Mouse (Mus musculus): ENCODE results near the gene Ccdc157.

Gene Ccdc157

DNA sequence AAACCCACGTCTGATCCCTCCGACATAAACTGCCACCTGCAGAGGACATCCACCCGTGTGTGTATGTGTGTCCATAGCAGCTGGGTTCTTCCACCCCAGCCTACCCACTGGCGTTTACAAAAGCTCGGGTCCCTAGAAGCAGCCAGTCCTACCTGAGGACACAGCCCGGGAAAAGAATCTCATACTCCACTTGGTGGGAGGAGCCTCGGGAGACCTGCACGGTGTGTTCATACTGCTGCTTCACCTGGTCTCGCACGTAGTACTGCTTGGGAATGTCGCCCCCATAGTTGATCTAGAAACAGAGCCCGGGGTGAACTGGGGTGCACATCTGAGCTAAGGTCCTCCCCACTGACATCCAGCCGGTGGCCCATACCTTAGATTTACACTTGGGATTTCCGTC, 56.6 kb downstream of the Ccdc157 start:
- DNase-seq (ENCODE audit: low read depth, low spot score), result no peak

DNA sequence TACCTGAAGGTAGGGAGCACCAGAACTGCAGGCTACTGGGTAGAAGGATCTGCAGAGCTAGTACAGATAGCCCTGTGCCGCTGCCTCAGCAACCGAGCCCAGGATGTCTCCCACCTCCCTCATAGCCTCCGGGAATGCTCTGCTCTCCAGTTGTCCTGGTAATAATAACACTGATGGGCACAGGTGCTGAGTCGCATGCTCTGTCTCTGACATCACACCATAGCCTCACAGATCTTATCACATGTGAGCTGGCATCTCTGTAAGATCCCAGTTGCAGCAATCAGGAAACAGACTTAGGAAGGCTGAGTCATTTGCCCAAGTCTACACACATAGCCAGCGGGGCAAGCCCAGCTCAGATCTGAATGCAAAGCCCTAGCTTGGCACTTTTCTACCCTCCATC, 58.2 kb downstream of the Ccdc157 start:
- DNase-seq (ENCODE audit: low read depth, low spot score), result no peak

DNA sequence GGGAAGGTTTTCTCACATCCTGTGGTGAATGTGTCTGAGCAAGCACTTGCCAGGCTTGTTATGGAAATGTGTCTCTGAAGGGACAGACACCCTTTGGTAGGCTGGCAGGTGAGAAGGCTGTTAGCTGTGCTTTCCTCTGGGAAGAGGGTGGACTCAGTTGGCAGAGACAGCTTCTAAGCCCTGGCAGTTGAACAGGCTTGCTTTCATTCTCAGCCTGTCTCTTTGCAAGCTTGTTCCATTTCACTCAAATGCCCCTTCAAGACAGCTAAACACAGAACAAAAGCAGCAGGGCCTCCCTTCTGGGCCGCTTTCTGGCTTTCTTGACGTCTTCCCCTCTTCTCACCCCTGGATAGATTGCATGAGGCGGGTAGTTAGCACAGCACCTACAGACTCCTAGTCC, 60.6 kb downstream of the Ccdc157 start:
- no peak for DNase-seq (ENCODE audit: low read depth, low spot score)

DNA sequence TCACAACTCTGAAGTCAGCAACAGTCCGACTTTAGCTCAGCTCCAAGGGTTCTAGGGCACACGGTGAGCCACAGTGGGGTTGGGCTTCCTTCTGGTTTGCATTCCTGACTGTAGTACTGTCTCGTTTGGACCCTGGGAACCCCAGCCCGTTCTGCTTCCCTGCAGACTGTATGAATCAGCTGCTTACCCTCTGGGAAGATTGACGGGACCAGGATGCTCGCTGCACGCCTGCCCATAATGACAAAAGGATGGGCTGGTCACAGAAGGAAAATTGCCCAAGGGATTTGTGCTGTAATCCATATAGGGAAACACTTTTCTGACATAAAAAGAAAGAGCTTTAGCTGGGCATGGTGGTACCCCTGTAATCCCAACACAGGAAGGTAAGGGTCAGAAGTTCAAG, 61.3 kb downstream of the Ccdc157 start:
- DNase-seq (ENCODE audit: low read depth, low spot score), result no peak

DNA sequence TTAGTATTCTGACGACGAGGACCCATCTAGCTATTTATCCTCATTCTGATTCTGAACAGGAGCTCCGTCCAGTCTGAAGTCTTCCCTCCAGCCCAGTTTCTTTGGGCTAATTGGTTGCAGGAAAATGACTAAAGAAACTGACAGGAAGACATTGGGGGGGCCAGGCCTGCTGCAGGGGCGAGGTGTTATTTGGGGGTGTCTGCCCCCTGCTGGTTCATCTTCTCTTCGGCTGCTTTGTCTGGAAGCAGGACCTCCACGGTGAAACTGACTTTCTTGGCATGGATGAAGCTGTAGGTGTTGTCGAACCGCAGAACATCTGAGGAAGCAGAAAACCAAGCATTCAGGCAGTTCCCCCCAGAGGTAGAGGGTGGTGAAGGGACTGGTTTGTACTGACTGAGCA, 62.0 kb downstream of the Ccdc157 start:
- no peak for DNase-seq (ENCODE audit: low read depth, low spot score)

DNA sequence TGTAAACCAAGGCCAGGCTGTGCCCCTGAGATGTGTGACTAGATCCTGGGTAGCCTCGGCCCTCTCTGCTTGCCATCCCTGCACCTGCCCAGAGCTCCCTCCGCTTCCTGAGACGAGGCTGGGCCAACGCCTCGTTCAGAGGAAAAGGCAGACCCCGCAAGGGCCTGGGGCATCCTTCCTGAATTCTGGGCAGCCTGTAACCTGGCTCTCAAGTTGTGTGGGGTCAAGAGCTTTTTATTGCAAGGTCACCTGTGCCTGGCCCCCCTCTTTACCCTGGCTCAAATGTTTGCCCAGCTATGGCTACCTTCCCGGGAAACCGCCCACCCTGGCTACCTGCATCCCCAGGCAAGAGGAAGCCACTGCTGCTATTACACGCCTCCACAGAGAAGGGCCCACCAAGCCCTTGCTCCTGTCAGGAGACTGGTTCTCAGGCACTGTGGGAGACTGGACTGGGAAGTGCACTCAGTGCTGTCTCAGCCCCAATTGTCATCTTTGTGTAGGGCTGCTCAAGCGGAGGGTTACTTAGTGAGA, 62.9 kb downstream of the Ccdc157 start:
- no peak for DNase-seq (ENCODE audit: low read depth, low spot score)

DNA sequence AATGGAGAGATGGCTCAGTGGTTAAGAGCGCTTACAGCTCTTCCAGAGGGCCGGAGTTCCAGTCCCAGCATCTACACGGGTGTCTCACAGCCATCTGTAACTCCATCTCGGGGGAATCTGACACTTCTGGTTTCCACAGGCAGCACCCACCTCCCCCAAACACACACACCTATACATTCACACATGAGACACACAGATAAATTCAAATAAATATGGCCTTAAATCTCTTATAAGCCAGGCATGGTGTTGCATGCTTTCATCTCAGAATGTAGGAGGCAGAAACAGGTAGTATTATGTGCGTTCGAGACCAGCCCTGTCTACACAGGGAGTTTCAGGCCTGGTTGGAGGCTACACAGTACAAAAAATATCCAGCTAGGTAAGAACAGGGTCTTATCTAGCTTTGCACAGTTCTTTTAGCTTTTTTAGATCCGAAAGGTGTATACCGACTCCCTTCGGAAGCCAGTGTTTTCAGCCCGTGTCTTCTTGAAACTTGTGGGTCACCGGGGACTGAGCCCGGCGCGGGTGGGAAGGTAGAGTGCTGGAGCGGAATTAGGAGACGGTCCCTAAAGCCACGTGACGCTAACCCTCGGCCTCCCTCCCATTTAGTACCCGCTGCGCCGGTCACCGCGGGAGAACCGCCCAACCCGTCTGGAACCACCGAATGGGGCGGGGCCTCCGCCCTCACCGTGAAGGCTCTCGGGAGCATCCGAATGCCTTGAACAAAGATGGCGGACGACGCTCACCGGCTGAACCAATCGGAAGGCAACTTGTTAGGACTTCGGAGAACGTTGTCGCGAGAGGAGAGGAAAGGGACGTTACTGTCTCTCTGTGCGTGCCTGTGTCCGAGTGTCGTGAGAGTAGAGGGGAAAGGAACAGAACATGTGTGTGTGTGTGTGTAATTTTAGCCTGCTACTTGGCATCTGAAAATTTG, 63.8 kb downstream of the Ccdc157 start:
- DNase-seq (ENCODE audit: low read depth, low spot score), result peak; percentile 97

DNA sequence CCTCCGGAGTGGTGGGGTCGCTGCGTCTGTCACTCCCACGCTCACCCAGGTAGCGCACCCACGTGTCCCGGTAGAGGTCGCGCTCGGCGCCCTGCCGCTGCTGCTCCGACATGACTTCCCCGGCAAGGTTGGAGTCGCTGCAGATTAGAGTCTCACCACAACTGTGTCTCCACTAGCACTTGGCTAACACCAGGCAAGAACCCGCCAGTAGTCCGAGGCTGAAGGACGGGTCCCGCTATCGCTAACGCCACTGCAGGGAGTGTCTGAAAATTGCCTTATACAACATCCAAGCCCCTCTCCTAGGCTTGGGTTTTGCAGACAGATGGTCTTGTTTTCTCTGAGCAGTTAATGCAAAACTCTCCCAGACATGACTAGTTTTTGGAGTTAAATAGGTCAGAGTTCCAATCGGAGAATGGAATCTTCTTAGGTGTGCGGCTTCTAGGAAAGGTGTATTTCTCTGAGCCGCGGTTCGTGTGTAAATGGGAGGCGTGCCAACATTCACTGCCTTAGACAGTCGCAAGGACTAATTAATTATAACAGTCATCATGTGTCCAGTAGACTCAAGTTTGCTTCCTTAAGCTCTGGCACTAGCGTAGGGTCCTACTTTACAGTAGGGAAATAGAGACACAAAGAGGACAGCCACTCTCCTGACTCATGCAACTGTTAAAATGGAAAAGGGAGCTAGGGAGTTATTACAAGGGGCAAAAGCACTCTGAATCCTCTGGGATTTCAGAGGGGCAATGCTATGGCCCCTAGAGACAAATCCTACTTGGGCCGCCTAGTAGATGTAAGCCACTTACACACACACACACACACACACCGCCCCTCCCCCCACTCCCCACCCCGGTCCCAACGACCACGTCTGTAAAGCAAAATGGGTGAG, 64.7 kb downstream of the Ccdc157 start, which contains the start of gene Mtfp1:
Gene Mtfp1, minus strand, starts transcription at position 275 of the 883 bp plus-strand sequence.
- peak; percentile 69 for DNase-seq (ENCODE audit: low read depth, low spot score)

DNA sequence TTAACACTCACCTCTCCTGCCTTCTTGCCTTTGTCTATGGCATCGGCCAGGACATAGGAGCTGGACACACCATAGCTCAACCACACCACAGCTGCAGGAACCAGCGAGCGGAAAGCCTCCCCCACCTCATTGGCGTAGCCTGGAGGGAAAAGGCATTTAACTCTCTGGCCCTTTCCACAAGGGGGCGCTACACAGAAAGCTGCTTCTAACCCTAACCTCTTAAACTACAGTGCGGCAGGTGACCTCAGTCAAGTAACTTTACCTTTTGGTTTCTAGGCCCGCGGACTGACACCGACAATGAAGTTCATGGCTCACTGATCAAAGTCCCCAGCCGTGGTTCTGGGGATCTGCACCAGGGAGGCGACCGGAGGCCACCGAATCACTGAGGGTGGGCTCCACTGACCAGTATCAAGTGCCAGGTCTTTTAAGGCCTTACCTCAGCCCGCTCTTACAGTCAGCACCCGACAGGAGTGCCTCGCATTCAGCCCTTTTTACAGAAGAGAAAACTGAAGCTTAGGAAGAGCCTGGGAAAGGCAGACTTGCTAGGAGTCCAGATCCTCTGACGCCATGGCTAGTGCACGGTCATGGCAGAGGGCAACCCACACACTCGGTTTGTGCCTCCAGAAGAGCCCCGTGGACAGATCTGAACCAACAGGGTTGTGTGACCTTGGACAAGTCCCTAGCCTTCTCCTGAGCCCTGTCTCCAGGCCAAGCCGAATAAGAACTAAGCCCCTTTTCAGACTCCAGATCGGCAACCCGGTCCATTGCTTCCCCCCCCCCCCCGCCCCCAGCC, 65.5 kb downstream of the Ccdc157 start:
- peak; percentile 85 for DNase-seq (ENCODE audit: low read depth, low spot score)

DNA sequence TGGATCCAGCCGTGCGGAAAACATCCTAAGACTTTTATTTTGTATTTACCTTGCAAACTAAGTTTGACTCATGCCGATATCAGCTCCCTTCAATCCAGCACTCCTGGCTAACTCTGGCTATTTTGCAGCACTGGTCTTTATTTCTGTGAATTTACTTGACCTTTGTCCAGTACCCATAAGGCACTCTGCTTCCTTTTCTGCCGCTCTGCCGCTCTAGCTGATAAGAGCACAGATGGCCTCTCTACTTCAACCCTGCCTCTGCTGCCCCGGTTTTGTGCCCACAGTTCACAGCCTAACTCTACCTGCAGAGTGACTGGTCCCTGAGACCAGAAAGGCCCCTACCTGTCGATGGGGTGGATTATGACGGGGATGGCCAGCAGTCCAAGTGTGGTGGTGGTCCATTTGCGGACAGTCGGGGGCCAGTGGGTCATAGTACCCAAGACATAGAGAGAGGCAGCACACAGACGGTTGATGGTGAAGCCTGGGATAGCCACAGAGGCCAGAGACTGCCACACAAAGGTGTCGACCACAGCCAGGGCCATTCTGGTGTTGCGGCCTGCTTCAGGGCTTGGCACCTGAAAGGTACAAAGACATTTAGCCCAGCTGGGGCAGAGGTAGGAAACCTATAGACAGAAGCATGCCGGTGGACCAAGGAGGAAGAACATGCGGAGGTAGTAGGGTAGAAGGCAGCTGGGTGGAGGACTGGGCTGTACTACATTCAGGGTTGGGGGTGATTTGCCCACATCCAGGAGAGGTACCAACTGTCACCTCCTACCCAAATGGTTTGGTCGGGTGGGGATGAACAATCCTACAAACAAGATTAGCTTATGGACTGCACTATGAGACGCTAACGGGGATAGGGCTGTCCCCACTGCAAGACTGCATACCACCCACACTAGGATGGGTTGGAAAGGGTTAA, 66.4 kb downstream of the Ccdc157 start:
- DNase-seq (ENCODE audit: low read depth, low spot score), result no peak

All from CD4-positive helper T cell, adult 2 months (primary cell).